Mouse (Mus musculus): ENCODE results near the gene Sp7. TPM values are rescaled to one million over a fixed set of nuclear protein-coding genes. Genes with fewer than 3 reads are reported as not detected.

Gene Sp7
- polyA plus RNA-seq, 2 experiments: 0.04 to 0.07 TPM

DNA sequence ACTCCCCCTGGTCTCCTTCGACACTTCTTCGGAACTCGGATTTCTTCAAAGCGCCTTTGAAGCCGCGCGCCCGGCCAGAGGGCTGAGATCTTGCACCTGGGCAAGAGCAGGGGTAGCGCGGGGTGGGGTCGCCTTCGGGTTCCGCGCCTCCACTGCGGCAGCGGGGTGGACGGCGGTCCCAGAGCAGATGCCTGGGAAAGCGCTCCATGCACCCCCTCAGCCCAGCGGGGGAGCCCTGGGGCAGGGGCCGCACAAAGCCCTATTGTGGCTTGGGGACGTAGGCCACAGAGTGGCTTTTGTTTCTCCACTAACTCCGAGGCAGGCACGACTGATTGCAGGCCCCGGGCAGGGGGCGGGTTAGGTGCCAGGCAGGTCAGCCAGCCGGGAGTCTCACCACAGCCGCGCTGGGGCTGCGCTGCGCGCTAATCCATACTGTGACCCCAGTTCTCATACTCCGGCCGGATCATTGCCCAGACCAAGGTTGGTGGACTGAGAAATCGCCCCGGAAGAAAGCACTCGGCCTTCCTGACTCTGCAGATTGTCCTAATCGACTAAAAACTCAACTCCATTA is 11.0 kb downstream of the Sp7 start:
- peak overlapping the region; percentile 47 to 51 for H3K4me3 ChIP-seq (ENCODE audit: insufficient read depth in 1 of 2, low read depth in 2 of 2, low read length in 2 of 2)

GRCm38 (mm10) chr15:102355134-102355870 is 11.7 kb downstream of the Sp7 start:
- peaks cover 53% of the 10 kb centered on the region for H3K27me3 ChIP-seq (ENCODE audit: control insufficient read depth, insufficient read depth, low read length)
- peak overlapping the region; percentile 35 for H3K9ac ChIP-seq (replicated peaks)
- H3K4me1 ChIP-seq (replicated peaks; ENCODE audit: control insufficient read depth in 2 of 2, insufficient read depth in 2 of 2, low read length in 1 of 2): peaks cover 3 to 4% of the 10 kb centered on the region in 2 experiments
- no peaks in the 10 kb centered on the region for H3K36me3 ChIP-seq (replicated peaks; ENCODE audit: control insufficient read depth, insufficient read depth, low read depth)
- TF ChIP-seq EP300 (IDR thresholded peaks at IDR 0.05; ENCODE audit: low read depth): no peak
- TF ChIP-seq CTCF (IDR thresholded peaks at IDR 0.05; ENCODE audit: low read depth): peak; percentile 45
- WGBS (ENCODE audit: insufficient replicate concordance): under 1% methylated on average over 49 of the region's 49 CpGs
- peak overlapping the region; percentile 47 to 51 for H3K4me3 ChIP-seq (ENCODE audit: insufficient read depth in 1 of 2, low read depth in 2 of 2, low read length in 2 of 2)
- ATAC-seq (ENCODE audit: insufficient read depth) (peak; percentile 13; the same call in 1 of the 2 replicates), DNase-seq (ENCODE audit: low read depth in 3 of 3, low spot score in 3 of 3) (no peak)
- no peaks in the 10 kb centered on the region for H3K9me3 ChIP-seq (ENCODE audit: control insufficient read depth, low read length)
- H3K27ac ChIP-seq: no peak overlapping the region
- peak overlapping the region; percentile 73 for H3K4me2 ChIP-seq (ENCODE audit: low read depth)

More for the DNA sequence above, 11.0 kb downstream of the Sp7 start:
- 2% methylated on average over 38 of the region's 38 CpGs for WGBS (ENCODE audit: insufficient replicate concordance)
- TF ChIP-seq EP300 (IDR thresholded peaks at IDR 0.05; ENCODE audit: low read depth) (no peak), CTCF (IDR thresholded peaks at IDR 0.05; ENCODE audit: low read depth) (no peak)
- no peaks in the 10 kb centered on the region for H3K36me3 ChIP-seq (replicated peaks; ENCODE audit: control insufficient read depth, insufficient read depth, low read depth)
- peaks cover 3 to 4% of the 10 kb centered on the region in 2 experiments for H3K4me1 ChIP-seq (replicated peaks; ENCODE audit: control insufficient read depth in 2 of 2, insufficient read depth in 2 of 2, low read length in 1 of 2)
- H3K27ac ChIP-seq: no peak overlapping the region
- H3K9me3 ChIP-seq (ENCODE audit: control insufficient read depth, low read length): no peaks in the 10 kb centered on the region
- peaks cover 53% of the 10 kb centered on the region for H3K27me3 ChIP-seq (ENCODE audit: control insufficient read depth, insufficient read depth, low read length)
- ATAC-seq (ENCODE audit: insufficient read depth) (no peak), DNase-seq (ENCODE audit: low read depth in 3 of 3, low spot score in 3 of 3) (no peak)
- H3K4me2 ChIP-seq (ENCODE audit: low read depth): peak overlapping the region; percentile 73
- peak overlapping the region; percentile 35 for H3K9ac ChIP-seq (replicated peaks)

GRCm38 (mm10) chr15:102353986-102354385 is 13.0 kb downstream of the Sp7 start:
- peaks cover 51% of the 10 kb centered on the region for H3K27me3 ChIP-seq (ENCODE audit: control insufficient read depth, insufficient read depth, low read length)
- WGBS (ENCODE audit: insufficient replicate concordance): 51% methylated on average over 2 of the region's 2 CpGs
- TF ChIP-seq CTCF (IDR thresholded peaks at IDR 0.05; ENCODE audit: low read depth) (no peak), EP300 (IDR thresholded peaks at IDR 0.05; ENCODE audit: low read depth) (no peak)

GRCm38 (mm10) chr15:102352177-102352576 is 14.8 kb downstream of the Sp7 start:
- no peak overlapping the region for H3K27ac ChIP-seq
- H3K4me1 ChIP-seq (replicated peaks; ENCODE audit: control insufficient read depth in 2 of 2, insufficient read depth in 2 of 2, low read length in 1 of 2): peaks cover 6 to 8% of the 10 kb centered on the region in 2 experiments
- no peak overlapping the region for H3K4me2 ChIP-seq (ENCODE audit: low read depth)
- H3K9me3 ChIP-seq (ENCODE audit: control insufficient read depth, low read length): no peaks in the 10 kb centered on the region
- H3K27me3 ChIP-seq (ENCODE audit: control insufficient read depth, insufficient read depth, low read length): peaks cover 33% of the 10 kb centered on the region
- H3K9ac ChIP-seq (replicated peaks): no peak overlapping the region
- no peak overlapping the region for H3K4me3 ChIP-seq (ENCODE audit: insufficient read depth in 1 of 2, low read depth in 2 of 2, low read length in 2 of 2)
- WGBS (ENCODE audit: insufficient replicate concordance): 53% methylated on average over 2 of the region's 2 CpGs
- ATAC-seq (ENCODE audit: insufficient read depth) (no peak), DNase-seq (ENCODE audit: low read depth in 3 of 3, low spot score in 3 of 3) (no peak)
- TF ChIP-seq CTCF (IDR thresholded peaks at IDR 0.05; ENCODE audit: low read depth): peak; percentile 32
- TF ChIP-seq EP300 (IDR thresholded peaks at IDR 0.05; ENCODE audit: low read depth): no peak
- peaks cover under 1% of the 10 kb centered on the region; the same call in 1 of the 2 replicates for H3K36me3 ChIP-seq (replicated peaks; ENCODE audit: control insufficient read depth, insufficient read depth, low read depth)

More at GRCm38 (mm10) chr15:102353986-102354385, 13.0 kb downstream of the Sp7 start:
- no peak for ATAC-seq (ENCODE audit: insufficient read depth)
- no peak overlapping the region for H3K9ac ChIP-seq (replicated peaks)
- H3K4me1 ChIP-seq (replicated peaks; ENCODE audit: control insufficient read depth in 2 of 2, insufficient read depth in 2 of 2, low read length in 1 of 2): peaks cover 6 to 8% of the 10 kb centered on the region in 2 experiments
- no peaks in the 10 kb centered on the region for H3K36me3 ChIP-seq (replicated peaks; ENCODE audit: control insufficient read depth, insufficient read depth, low read depth)
- no peak overlapping the region for H3K27ac ChIP-seq
- no peak for DNase-seq (ENCODE audit: low read depth in 3 of 3, low spot score in 3 of 3)
- no peak overlapping the region for H3K4me3 ChIP-seq (ENCODE audit: insufficient read depth in 1 of 2, low read depth in 2 of 2, low read length in 2 of 2)
- no peak overlapping the region for H3K4me2 ChIP-seq (ENCODE audit: low read depth)
- no peaks in the 10 kb centered on the region for H3K9me3 ChIP-seq (ENCODE audit: control insufficient read depth, low read length)

- H3K4me3 ChIP-seq (ENCODE audit: insufficient read depth in 1 of 2, low read depth in 2 of 2, low read length in 2 of 2): peak overlapping the region; percentile 77 to 93
- H3K27me3 ChIP-seq (ENCODE audit: control insufficient read depth, insufficient read depth, low read length): peaks cover 20% of the 10 kb centered on the region
- peaks cover 6 to 8% of the 10 kb centered on the region in 2 experiments for H3K4me1 ChIP-seq (replicated peaks; ENCODE audit: control insufficient read depth in 2 of 2, insufficient read depth in 2 of 2, low read length in 1 of 2)
- DNase-seq (ENCODE audit: low read depth in 3 of 3, low spot score in 3 of 3) (peak in 1 of 3 experiments; percentile 37), ATAC-seq (ENCODE audit: insufficient read depth) (peak; percentile 54)
- H3K4me2 ChIP-seq (ENCODE audit: low read depth): peak overlapping the region; percentile 93
- no peaks in the 10 kb centered on the region for H3K9me3 ChIP-seq (ENCODE audit: control insufficient read depth, low read length)
- H3K9ac ChIP-seq (replicated peaks): peak overlapping the region; percentile 68
- H3K27ac ChIP-seq: no peak overlapping the region; the same call in 1 of the 2 replicates
- 6% methylated on average over 11 of the region's 11 CpGs for WGBS (ENCODE audit: insufficient replicate concordance)
- TF ChIP-seq EP300 (IDR thresholded peaks at IDR 0.05; ENCODE audit: low read depth) (no peak; the same call in 1 of the 2 replicates), CTCF (IDR thresholded peaks at IDR 0.05; ENCODE audit: low read depth) (no peak)
- H3K36me3 ChIP-seq (replicated peaks; ENCODE audit: control insufficient read depth, insufficient read depth, low read depth): peaks cover 11% of the 10 kb centered on the region
Observed at GRCm38 (mm10) chr15:102350942-102351291, 16.1 kb downstream of the Sp7 start.
